Mouse (Mus musculus): ENCODE results near the gene Impdh2. TPM values are rescaled to one million over a fixed set of nuclear protein-coding genes. Genes with fewer than 3 reads are reported as not detected.
A peak's percentile ranks its signal among the peaks of the same experiment; 100 is the strongest.

The Impdh2 gene
- polyA plus RNA-seq (2016; fragmentation: Nextera tagmentation; extraction: Ambion mirVana): 185 and 214 TPM in 2 replicates

DNA sequence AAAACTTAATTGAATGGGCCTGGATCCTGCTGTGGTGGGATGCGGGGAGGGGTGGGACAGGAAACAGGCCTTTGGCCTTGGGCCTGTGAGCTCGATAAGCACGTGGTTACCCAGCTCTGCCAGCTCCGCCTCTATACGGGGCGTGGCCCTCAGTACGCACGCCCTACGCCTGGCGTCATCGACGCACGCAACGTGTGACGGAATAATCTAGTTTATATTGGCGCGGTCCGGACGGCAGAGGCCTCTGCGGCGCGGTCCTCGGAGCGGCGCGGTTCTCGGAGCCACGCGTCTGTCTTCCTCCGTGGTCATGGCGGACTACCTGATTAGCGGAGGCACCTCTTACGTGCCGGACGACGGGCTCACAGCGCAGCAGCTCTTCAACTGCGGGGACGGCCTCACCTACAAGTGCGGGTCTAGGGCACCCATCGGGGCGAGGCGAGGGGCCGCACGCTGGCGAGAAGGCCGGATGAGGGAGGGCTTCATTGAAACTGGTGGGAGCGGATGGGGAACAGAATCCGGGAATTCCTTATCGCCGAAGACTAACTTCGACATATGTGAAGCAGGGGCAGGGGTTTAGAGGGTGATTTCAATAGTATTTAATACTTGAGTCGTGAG lies at the start of gene Impdh2:
Gene Impdh2 (plus strand): TSS at position 60 of the 615 bp plus-strand sequence.
- under 1% methylated on average over 53 of the region's 53 CpGs for WGBS
- Histone ChIP-seq H3K27me3 (ENCODE audit: insufficient read depth, poor library complexity, severe bottlenecking) (no peaks in the 10 kb centered on the region), H3K27ac (peak within 1 kb of the TSS; percentile 88), H3K4me3 (peak within 1 kb of the TSS; percentile 64), H3K36me3 (peaks cover 85% of the 10 kb centered on the region), H3K9me3 (no peaks in the 10 kb centered on the region), H3K4me1 (replicated peaks) (peaks cover 15% of the 10 kb centered on the region)
- peak; percentile 96 for DNase-seq (ENCODE audit: low spot score)

DNA sequence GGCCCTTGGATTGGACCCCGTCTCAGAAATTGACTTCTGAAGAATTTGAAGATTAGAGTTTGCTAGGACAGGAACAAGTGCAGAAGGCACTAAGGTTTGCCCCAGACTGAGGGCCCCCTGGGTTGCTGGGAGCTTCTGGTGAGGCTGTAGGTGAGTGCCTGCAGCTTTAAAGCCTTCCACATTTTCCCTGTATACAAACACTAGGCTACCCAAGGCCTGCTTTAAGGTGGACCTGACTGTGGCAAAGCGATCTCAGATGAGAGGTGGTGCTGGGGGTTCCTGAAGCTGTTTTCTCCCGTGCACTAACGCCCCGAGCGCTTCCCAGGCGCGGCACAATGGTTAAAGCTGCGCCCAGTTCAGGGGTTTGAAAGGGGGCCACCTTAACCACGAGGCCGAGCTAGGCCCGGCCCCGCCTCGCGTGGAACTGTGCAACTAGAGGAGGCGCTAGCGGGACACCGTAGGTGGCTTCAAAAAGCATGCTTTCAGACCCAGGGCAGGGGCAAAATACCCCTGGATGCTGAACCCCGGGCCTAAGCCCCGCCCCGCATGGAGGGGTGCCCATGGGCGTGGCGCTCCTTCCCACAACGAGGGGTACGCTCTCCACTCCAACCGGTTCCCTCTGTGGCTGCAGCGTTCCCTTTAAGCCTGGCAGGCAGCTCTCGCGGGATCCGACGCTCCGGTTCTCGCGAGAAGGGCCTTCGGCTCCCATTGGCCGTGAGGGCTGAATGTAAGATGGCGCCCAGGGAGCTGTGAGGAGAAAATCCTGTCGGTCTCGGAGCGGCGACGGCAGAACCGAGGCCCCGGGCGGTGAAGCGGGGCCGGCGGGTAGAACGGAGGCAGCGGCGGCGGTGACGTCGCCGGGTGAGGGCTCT lies 43.5 kb upstream of the Impdh2 start, which contains the start of gene Qrich1:
Gene Qrich1 (plus strand): TSS at position 427 of the 872 bp plus-strand sequence.
- H3K27me3 ChIP-seq (ENCODE audit: insufficient read depth, poor library complexity, severe bottlenecking): no peaks in the 10 kb centered on the region
- peak; percentile 96 for DNase-seq (ENCODE audit: low spot score)
- peaks cover 62% of the 10 kb centered on the region for H3K36me3 ChIP-seq
- peak within 1 kb of the TSS; percentile 96 for H3K4me3 ChIP-seq
- peaks cover 27% of the 10 kb centered on the region for H3K4me1 ChIP-seq (replicated peaks)
- H3K9me3 ChIP-seq: no peaks in the 10 kb centered on the region
- WGBS: 1% methylated on average over 55 of the region's 55 CpGs
- H3K27ac ChIP-seq: peak within 1 kb of the TSS; percentile 99

DNA sequence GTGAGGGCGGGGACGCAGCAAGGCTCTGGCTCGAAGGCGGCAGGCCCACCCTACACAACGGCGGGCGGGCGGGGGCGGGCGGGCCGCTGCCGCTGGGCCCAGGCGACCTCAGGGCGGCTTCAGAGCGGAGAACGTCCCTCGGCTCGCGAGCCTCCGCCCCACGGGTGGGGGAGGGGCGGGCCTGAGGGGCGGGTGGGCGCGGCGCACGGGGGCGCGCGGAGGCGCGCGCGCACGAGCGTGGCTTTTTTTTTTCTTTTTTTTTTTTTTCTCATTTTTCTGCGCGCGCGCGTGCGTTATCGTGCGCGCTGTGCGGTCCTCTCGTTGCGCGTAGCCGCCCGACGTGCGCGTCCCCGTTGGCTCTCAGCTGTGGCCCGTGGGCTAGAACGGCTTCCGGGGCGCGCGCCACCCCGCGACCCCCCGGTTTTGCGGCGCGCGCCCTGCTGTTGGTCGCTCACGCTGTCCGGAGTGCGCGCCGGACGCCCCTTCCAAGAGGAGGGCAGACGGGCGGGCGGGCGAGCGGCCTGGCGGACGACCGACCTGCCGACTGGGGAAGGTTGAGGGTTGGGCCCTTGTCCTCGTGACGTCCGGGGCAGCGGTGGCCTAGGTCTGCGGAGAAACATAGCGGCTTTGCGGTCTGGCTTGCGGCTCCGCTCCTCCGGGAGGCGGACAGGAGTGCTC lies 42.7 kb upstream of the Impdh2 start:
- Histone ChIP-seq H3K4me3 (peak overlapping the region; percentile 96), H3K9me3 (no peaks in the 10 kb centered on the region), H3K27me3 (ENCODE audit: insufficient read depth, poor library complexity, severe bottlenecking) (no peaks in the 10 kb centered on the region), H3K4me1 (replicated peaks) (peaks cover 27% of the 10 kb centered on the region), H3K27ac (peak overlapping the region; percentile 99), H3K36me3 (peaks cover 61% of the 10 kb centered on the region)
- DNase-seq (ENCODE audit: low spot score): peak; percentile 86
- under 1% methylated on average over 94 of the region's 95 CpGs for WGBS

DNA sequence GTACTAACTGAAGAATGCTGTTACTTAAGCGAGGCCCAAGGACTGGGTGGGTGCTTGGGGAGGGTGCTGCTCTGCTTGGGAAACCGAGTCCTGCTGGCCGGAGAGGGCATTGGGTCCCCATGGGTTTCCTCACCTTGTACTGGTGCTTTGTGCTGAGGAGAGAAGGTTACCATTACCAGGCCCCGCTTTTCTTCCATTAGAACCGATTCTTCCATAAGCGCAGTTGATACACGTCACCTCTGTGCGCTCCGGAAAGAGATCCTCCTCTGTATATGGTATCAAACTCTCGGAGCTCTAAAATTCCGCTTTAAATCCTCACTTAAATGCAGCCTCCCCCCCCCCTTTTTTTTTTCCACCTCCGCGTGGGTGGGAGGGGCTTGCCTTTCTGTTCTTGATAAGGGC lies 42.2 kb upstream of the Impdh2 start:
- Histone ChIP-seq H3K4me1 (replicated peaks) (peaks cover 27% of the 10 kb centered on the region), H3K4me3 (peak overlapping the region; percentile 96), H3K9me3 (no peaks in the 10 kb centered on the region), H3K36me3 (peaks cover 59% of the 10 kb centered on the region), H3K27ac (peak overlapping the region; percentile 99), H3K27me3 (ENCODE audit: insufficient read depth, poor library complexity, severe bottlenecking) (no peaks in the 10 kb centered on the region)
- under 1% methylated on average over 13 of the region's 13 CpGs for WGBS
- DNase-seq (ENCODE audit: low spot score): no peak

DNA sequence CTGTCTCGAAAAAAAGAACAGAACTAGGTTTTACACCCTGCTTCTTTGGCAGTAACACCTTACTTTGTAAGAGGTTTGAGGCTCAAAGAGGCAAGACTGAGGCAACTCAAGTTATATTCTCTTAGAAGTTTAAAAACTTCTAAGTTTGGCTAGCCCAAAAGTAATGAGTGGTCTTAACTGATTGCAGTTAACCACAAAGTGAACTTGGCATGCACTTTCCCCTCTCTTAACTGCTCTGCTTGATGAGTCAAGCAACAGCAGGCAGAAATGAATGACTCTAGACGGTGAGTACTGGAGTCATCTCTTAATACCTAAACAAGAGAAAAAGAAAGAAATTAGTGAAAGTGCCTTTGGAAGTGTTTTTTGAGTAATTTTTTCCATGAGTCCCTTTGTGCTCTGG lies 38.5 kb upstream of the Impdh2 start:
- WGBS: 96% methylated on average over 2 of the region's 2 CpGs

DNA sequence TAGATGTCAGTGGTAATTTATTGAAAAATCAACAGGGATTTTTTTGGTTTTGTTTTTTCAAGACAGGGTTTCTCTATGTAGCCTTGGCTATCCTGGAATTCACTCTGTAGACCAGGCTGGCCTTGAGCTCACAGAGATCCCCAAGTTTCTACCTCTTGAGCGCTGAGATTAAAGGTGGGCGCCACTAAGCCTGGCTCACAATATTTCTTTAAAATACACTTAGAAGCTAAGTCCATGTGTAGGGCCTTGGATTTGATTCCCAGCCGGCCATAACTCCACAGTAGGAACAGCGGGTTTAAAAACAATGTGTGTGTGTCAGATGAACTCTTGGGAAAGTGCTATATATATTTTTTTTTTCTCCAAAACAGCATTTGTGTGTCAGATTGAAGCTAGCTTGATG lies 36.7 kb upstream of the Impdh2 start:
- Histone ChIP-seq H3K36me3 (peaks cover 70% of the 10 kb centered on the region), H3K4me3 (no peak overlapping the region)
- WGBS: 97% methylated on average over 4 of the region's 4 CpGs

More for the DNA sequence above, 38.5 kb upstream of the Impdh2 start:
- Histone ChIP-seq H3K4me3 (no peak overlapping the region), H3K27me3 (ENCODE audit: insufficient read depth, poor library complexity, severe bottlenecking) (no peaks in the 10 kb centered on the region), H3K36me3 (peaks cover 57% of the 10 kb centered on the region), H3K4me1 (replicated peaks) (peaks cover 18% of the 10 kb centered on the region), H3K9me3 (no peaks in the 10 kb centered on the region), H3K27ac (no peak overlapping the region)
- DNase-seq (ENCODE audit: low spot score): no peak

DNA sequence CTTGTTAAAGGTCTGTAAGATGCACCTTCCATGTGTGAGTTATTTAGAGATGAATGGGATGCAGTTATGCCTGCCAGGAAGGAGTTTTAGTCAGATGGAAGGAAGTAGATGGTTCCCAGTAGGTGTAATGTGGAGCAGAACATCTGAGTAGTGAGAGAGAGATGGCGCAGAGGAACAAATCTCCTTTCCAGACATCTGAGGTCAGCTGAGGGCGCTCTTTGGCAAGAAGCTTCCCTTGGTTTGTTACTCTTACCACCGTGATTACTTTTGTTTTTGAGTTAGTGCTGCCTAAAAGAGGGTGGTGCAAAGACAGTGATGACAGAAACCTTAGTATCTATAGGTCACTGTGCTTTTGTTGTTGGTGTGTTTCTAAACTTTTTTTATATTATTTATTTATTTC lies 34.7 kb upstream of the Impdh2 start:
- no peaks in the 10 kb centered on the region for H3K4me1 ChIP-seq (replicated peaks)
- H3K36me3 ChIP-seq: peaks cover 75% of the 10 kb centered on the region
- no peak for DNase-seq (ENCODE audit: low spot score)
- H3K4me3 ChIP-seq: no peak overlapping the region
- H3K9me3 ChIP-seq: no peaks in the 10 kb centered on the region
- WGBS: 86% methylated on average over 3 of the region's 3 CpGs
- H3K27me3 ChIP-seq (ENCODE audit: insufficient read depth, poor library complexity, severe bottlenecking): no peaks in the 10 kb centered on the region
- H3K27ac ChIP-seq: no peak overlapping the region

More for the DNA sequence above, 36.7 kb upstream of the Impdh2 start:
- no peaks in the 10 kb centered on the region for H3K9me3 ChIP-seq
- no peak overlapping the region for H3K27ac ChIP-seq
- H3K4me1 ChIP-seq (replicated peaks): peaks cover 13% of the 10 kb centered on the region
- DNase-seq (ENCODE audit: low spot score): no peak
- H3K27me3 ChIP-seq (ENCODE audit: insufficient read depth, poor library complexity, severe bottlenecking): no peaks in the 10 kb centered on the region

DNA sequence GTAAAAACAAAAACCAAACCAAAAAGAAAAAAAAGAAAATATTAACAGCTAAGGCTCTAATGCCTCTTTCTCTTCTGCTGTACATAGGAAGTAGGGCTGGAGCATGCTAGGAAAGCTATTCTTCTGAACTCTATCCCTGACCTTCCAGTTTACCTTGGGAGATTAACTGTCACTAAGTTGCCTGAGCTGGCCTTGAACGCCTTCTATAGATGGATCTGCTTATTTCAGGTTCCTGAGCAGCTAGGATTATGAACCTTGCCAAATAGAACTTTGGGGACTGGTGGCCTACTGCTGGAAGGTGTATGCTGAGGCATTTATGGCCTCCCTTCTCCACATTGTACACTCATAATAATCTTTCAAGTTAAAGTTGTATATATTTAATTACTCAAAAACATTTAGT lies 29.1 kb upstream of the Impdh2 start:
- H3K4me1 ChIP-seq (replicated peaks): no peaks in the 10 kb centered on the region
- H3K27ac ChIP-seq: no peak overlapping the region
- no peaks in the 10 kb centered on the region for H3K9me3 ChIP-seq
- DNase-seq (ENCODE audit: low spot score): no peak
- no peak overlapping the region for H3K4me3 ChIP-seq
- peaks cover 89% of the 10 kb centered on the region for H3K36me3 ChIP-seq
- WGBS: 90% methylated on average over 1 of the region's 1 CpGs
- no peaks in the 10 kb centered on the region for H3K27me3 ChIP-seq (ENCODE audit: insufficient read depth, poor library complexity, severe bottlenecking)

DNA sequence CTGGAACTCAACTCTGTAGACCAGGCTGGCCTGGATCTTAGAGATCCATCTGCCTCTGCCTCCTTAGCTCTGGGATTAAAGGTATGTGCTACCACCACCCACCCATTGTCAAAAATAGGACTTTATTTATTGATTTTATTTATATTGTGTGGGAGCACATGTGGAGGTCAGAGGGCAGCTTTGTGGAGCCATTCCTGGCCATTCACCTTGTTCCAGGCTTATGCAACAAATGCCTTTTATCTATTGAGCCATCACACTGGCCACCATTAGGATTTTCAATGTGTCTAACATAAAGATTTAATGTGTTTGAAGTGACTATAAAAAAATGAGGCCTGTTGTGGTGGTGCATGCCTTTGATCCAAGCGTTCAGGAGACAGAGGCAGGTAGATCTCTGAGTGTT lies 28.6 kb upstream of the Impdh2 start:
- peaks cover 95% of the 10 kb centered on the region for H3K36me3 ChIP-seq
- DNase-seq (ENCODE audit: low spot score): no peak
- 90% methylated on average over 1 of the region's 1 CpGs for whole genome bisulfite sequencing
- no peak overlapping the region for H3K4me3 ChIP-seq
- H3K27me3 ChIP-seq (ENCODE audit: insufficient read depth, poor library complexity, severe bottlenecking): no peaks in the 10 kb centered on the region
- H3K4me1 ChIP-seq (replicated peaks): no peaks in the 10 kb centered on the region
- H3K9me3 ChIP-seq: no peaks in the 10 kb centered on the region
- H3K27ac ChIP-seq: no peak overlapping the region

DNA sequence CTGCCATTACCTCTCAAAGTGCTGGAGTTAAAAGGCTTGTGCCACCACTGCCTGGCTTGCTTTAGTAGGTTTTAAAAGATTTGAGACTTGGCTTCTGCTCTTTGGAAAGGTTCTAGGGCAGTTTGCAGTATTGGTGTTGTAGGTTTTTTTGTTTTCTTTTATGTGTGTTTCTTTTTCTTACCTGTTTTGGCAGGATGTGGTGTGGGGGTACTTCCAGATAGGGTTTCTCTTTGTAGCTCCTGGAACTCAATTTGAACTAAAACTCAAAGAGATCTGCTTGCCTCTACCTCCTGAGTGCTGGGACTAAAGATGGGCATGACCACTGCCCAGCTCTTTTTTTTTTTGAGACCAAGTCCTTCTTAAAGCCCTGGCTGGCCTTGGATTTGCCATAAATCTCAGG lies 19.2 kb upstream of the Impdh2 start:
- peaks cover 99% of the 10 kb centered on the region for H3K36me3 ChIP-seq
- no peak overlapping the region for H3K27ac ChIP-seq
- H3K27me3 ChIP-seq (ENCODE audit: insufficient read depth, poor library complexity, severe bottlenecking): no peaks in the 10 kb centered on the region
- H3K4me3 ChIP-seq: no peak overlapping the region
- DNase-seq (ENCODE audit: low spot score): no peak
- no peaks in the 10 kb centered on the region for H3K9me3 ChIP-seq
- no peaks in the 10 kb centered on the region for H3K4me1 ChIP-seq (replicated peaks)

DNA sequence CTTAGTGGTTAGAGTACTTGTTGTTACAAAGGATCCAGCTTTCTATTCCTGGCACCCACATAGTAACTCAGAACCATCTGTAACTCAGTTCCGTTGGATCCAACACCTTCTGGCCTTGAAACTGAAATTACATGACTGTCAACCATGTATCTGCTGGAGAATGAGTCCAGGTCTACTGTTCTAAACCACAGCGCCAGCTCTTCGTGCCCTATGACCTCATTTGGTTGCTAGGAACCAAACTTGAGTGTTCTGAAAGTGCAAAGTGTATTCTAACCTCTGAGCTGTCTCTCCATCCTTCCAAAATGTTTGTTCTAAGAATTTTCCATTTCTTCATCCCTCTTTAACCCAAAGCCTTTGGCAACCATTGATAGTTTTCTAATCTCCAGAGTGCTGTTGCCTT lies 14.1 kb upstream of the Impdh2 start:
- H3K36me3 ChIP-seq: peaks cover 97% of the 10 kb centered on the region
- WGBS: 98% methylated on average over 3 of the region's 3 CpGs
- no peaks in the 10 kb centered on the region for H3K27me3 ChIP-seq (ENCODE audit: insufficient read depth, poor library complexity, severe bottlenecking)
- no peak overlapping the region for H3K27ac ChIP-seq
- no peak for DNase-seq (ENCODE audit: low spot score)
- H3K9me3 ChIP-seq: no peaks in the 10 kb centered on the region
- H3K4me3 ChIP-seq: no peak overlapping the region
- H3K4me1 ChIP-seq (replicated peaks): no peaks in the 10 kb centered on the region

DNA sequence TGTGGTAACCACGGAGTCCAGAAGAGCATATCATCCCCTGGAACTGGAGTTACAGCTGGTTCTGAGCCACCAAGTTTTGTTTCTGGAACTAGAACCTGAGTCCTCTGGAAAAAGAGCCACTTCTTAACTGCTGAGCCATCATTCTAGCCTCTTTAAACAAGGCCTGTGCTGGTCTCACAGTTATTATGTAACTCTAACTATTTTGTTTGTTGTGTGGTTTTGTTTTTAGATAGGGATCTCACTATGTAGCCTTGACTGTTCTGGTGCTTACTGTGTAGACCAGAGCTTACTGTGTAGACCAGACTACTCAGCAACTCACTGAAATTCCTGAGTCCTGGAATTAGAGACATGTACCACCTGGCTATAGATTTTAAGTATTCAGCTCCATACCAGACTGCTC lies 13.2 kb upstream of the Impdh2 start:
- Histone ChIP-seq H3K9me3 (no peaks in the 10 kb centered on the region), H3K36me3 (peaks cover 97% of the 10 kb centered on the region), H3K4me3 (no peak overlapping the region), H3K27ac (no peak overlapping the region), H3K27me3 (ENCODE audit: insufficient read depth, poor library complexity, severe bottlenecking) (no peaks in the 10 kb centered on the region), H3K4me1 (replicated peaks) (no peaks in the 10 kb centered on the region)
- no peak for DNase-seq (ENCODE audit: low spot score)
- 96% methylated on average over 1 of the region's 1 CpGs for WGBS

DNA sequence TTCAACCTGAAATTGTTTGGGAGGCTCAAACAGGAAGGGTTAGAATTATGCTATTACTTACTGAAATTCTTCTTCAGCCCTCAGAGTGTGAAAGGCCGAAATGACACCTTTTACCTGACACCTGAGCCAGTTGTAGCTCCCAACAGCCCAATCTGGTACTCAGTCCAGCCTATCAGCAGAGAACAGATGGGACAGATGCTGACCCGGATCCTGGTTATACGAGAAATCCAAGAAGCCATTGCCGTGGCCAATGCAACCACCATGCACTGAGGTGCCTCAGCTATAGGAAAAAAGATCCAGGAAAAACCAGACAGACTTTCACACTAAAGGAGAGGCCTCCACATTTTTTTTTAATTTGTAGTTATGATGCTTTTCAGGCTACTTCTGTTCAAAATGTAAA lies 917 bp upstream of the Impdh2 start:
- no peak for DNase-seq (ENCODE audit: low spot score)
- H3K27ac ChIP-seq: no peak overlapping the region
- H3K27me3 ChIP-seq (ENCODE audit: insufficient read depth, poor library complexity, severe bottlenecking): no peaks in the 10 kb centered on the region
- no peaks in the 10 kb centered on the region for H3K9me3 ChIP-seq
- H3K4me1 ChIP-seq (replicated peaks): peaks cover 15% of the 10 kb centered on the region
- H3K36me3 ChIP-seq: peaks cover 85% of the 10 kb centered on the region
- WGBS: 91% methylated on average over 4 of the region's 4 CpGs
- H3K4me3 ChIP-seq: no peak overlapping the region

Data from hindbrain, embryonic 10.5 days (tissue).